Mouse (Mus musculus): ENCODE measurements around the gene Nsd1. TPM values are rescaled to one million over a fixed set of nuclear protein-coding genes. Genes with fewer than 3 reads are reported as not detected.

Gene Nsd1
- polyA plus RNA-seq, 1 experiment from 2014 or later = 64.3 TPM

GRCm38 (mm10) chr13:55230701-55231100 lies 21.1 kb downstream of the Nsd1 start:
- ATAC-seq (replicated peaks) = no peak
- WGBS = 93% methylated on average over 1 of the region's 1 CpGs
- no peaks in the 10 kb centered on the region for H3K9me3 ChIP-seq

GRCm38 (mm10) chr13:55243205-55243604 lies 33.6 kb downstream of the Nsd1 start:
- H3K9ac ChIP-seq = no peak overlapping the region
- peaks cover 47% of the 10 kb centered on the region for H3K36me3 ChIP-seq (replicated peaks)
- no peak for ATAC-seq (replicated peaks)
- 0 out of 2 replicates have a peak, but pooled peaks cover 3% of the 10 kb centered on the region for H3K4me1 ChIP-seq
- H3K4me3 ChIP-seq = no peak overlapping the region
- H3K4me2 ChIP-seq = no peak overlapping the region
- H3K27me3 ChIP-seq (replicated peaks) = no peaks in the 10 kb centered on the region
- H3K9me3 ChIP-seq = no peaks in the 10 kb centered on the region
- H3K27ac ChIP-seq = no peak overlapping the region
- 91% methylated on average over 3 of the region's 3 CpGs for WGBS

More at GRCm38 (mm10) chr13:55230701-55231100, 21.1 kb downstream of the Nsd1 start:
- Histone ChIP-seq H3K4me3 (no peak overlapping the region), H3K27me3 (replicated peaks) (no peaks in the 10 kb centered on the region), H3K4me2 (no peak overlapping the region), H3K4me1 (no peaks in the 10 kb centered on the region), H3K36me3 (replicated peaks) (peaks cover 11% of the 10 kb centered on the region), H3K27ac (no peak overlapping the region), H3K9ac (no peak overlapping the region)

GRCm38 (mm10) chr13:55247293-55248030 lies 37.9 kb downstream of the Nsd1 start:
- no peak for ATAC-seq (replicated peaks)
- 82% methylated on average over 17 of the region's 17 CpGs for WGBS
- H3K36me3 ChIP-seq (replicated peaks) = peaks cover 41% of the 10 kb centered on the region

GRCm38 (mm10) chr13:55249246-55249645 lies 39.7 kb downstream of the Nsd1 start:
- no peaks in the 10 kb centered on the region for H3K9me3 ChIP-seq
- no peak overlapping the region for H3K4me3 ChIP-seq
- no peak overlapping the region for H3K4me2 ChIP-seq
- no peak for ATAC-seq (replicated peaks)
- no peak overlapping the region for H3K27ac ChIP-seq
- peaks cover 35% of the 10 kb centered on the region for H3K36me3 ChIP-seq (replicated peaks)
- no peaks in the 10 kb centered on the region for H3K27me3 ChIP-seq (replicated peaks)
- peaks cover 8% of the 10 kb centered on the region for H3K4me1 ChIP-seq
- no peak overlapping the region for H3K9ac ChIP-seq
- WGBS = 95% methylated on average over 4 of the region's 4 CpGs

More at GRCm38 (mm10) chr13:55247293-55248030, 37.9 kb downstream of the Nsd1 start:
- Histone ChIP-seq H3K9me3 (no peaks in the 10 kb centered on the region), H3K4me2 (no peak overlapping the region), H3K4me1 (peaks cover 8% of the 10 kb centered on the region), H3K27ac (no peak overlapping the region), H3K9ac (no peak overlapping the region), H3K4me3 (no peak overlapping the region), H3K27me3 (replicated peaks) (no peaks in the 10 kb centered on the region)

- no peak overlapping the region for H3K4me3 ChIP-seq
- H3K27me3 ChIP-seq (replicated peaks) = no peaks in the 10 kb centered on the region
- ATAC-seq (replicated peaks) = no peak
- H3K4me2 ChIP-seq = no peak overlapping the region
- no peak overlapping the region for H3K27ac ChIP-seq
- 84% methylated on average over 4 of the region's 4 CpGs for WGBS
- no peak overlapping the region for H3K9ac ChIP-seq
- no peaks in the 10 kb centered on the region for H3K9me3 ChIP-seq
- H3K36me3 ChIP-seq (replicated peaks) = peaks cover 9% of the 10 kb centered on the region; the same call in 1 of the 2 replicates
- H3K4me1 ChIP-seq = peaks cover 5% of the 10 kb centered on the region
Observed at GRCm38 (mm10) chr13:55252820-55253219, 43.2 kb downstream of the Nsd1 start.

- Histone ChIP-seq H3K9me3 (no peaks in the 10 kb centered on the region), H3K36me3 (replicated peaks) (no peaks in the 10 kb centered on the region), H3K9ac (no peak overlapping the region), H3K4me3 (no peak overlapping the region), H3K4me2 (no peak overlapping the region), H3K4me1 (peaks cover 5% of the 10 kb centered on the region), H3K27me3 (replicated peaks) (no peaks in the 10 kb centered on the region), H3K27ac (no peak overlapping the region)
- 89% methylated on average over 3 of the region's 3 CpGs for WGBS
- ATAC-seq (replicated peaks) = no peak
Observed at GRCm38 (mm10) chr13:55255052-55255652, 45.6 kb downstream of the Nsd1 start.

GRCm38 (mm10) chr13:55258651-55259050 lies 49.1 kb downstream of the Nsd1 start:
- H3K4me1 ChIP-seq = no peaks in the 10 kb centered on the region
- no peaks in the 10 kb centered on the region for H3K9me3 ChIP-seq
- no peak overlapping the region for H3K4me3 ChIP-seq
- no peaks in the 10 kb centered on the region for H3K27me3 ChIP-seq (replicated peaks)
- ATAC-seq (replicated peaks) = no peak
- H3K4me2 ChIP-seq = no peak overlapping the region
- H3K27ac ChIP-seq = no peak overlapping the region
- H3K36me3 ChIP-seq (replicated peaks) = peaks cover 22% of the 10 kb centered on the region
- H3K9ac ChIP-seq = no peak overlapping the region
- 98% methylated on average over 3 of the region's 3 CpGs for WGBS

- Histone ChIP-seq H3K27ac (no peak overlapping the region), H3K9me3 (no peaks in the 10 kb centered on the region), H3K36me3 (replicated peaks) (peaks cover 34% of the 10 kb centered on the region), H3K9ac (no peak overlapping the region), H3K4me1 (no peaks in the 10 kb centered on the region), H3K4me2 (no peak overlapping the region), H3K4me3 (no peak overlapping the region), H3K27me3 (replicated peaks) (no peaks in the 10 kb centered on the region)
- WGBS = 95% methylated on average over 8 of the region's 8 CpGs
- no peak for ATAC-seq (replicated peaks)
Observed at GRCm38 (mm10) chr13:55261521-55261920, 51.9 kb downstream of the Nsd1 start.

- no peak overlapping the region for H3K4me2 ChIP-seq
- ATAC-seq (replicated peaks) = no peak
- H3K9ac ChIP-seq = no peak overlapping the region
- no peak overlapping the region for H3K4me3 ChIP-seq
- no peak overlapping the region for H3K27ac ChIP-seq
- peaks cover 34% of the 10 kb centered on the region for H3K36me3 ChIP-seq (replicated peaks)
- no peaks in the 10 kb centered on the region for H3K4me1 ChIP-seq
- H3K27me3 ChIP-seq (replicated peaks) = no peaks in the 10 kb centered on the region
- H3K9me3 ChIP-seq = no peaks in the 10 kb centered on the region
Observed at GRCm38 (mm10) chr13:55262096-55262495, 52.5 kb downstream of the Nsd1 start.

- Histone ChIP-seq H3K36me3 (replicated peaks) (peaks cover 31% of the 10 kb centered on the region; the same call in 1 of the 2 replicates), H3K4me3 (no peak overlapping the region), H3K9ac (no peak overlapping the region), H3K27ac (no peak overlapping the region), H3K4me2 (no peak overlapping the region), H3K4me1 (no peaks in the 10 kb centered on the region), H3K9me3 (no peaks in the 10 kb centered on the region), H3K27me3 (replicated peaks) (no peaks in the 10 kb centered on the region)
- ATAC-seq (replicated peaks) = no peak
- 89% methylated on average over 5 of the region's 5 CpGs for WGBS
Observed at GRCm38 (mm10) chr13:55277203-55277602, 67.6 kb downstream of the Nsd1 start.

- H3K4me3 ChIP-seq = no peak overlapping the region
- H3K4me1 ChIP-seq = no peaks in the 10 kb centered on the region
- H3K9ac ChIP-seq = no peak overlapping the region
- peaks cover 31% of the 10 kb centered on the region; the same call in 1 of the 2 replicates for H3K36me3 ChIP-seq (replicated peaks)
- 88% methylated on average over 5 of the region's 5 CpGs for WGBS
- no peak overlapping the region for H3K27ac ChIP-seq
- no peaks in the 10 kb centered on the region for H3K27me3 ChIP-seq (replicated peaks)
- no peak for ATAC-seq (replicated peaks)
- no peaks in the 10 kb centered on the region for H3K9me3 ChIP-seq
- H3K4me2 ChIP-seq = no peak overlapping the region
Observed at GRCm38 (mm10) chr13:55277646-55278045, 68.1 kb downstream of the Nsd1 start.

GRCm38 (mm10) chr13:55288854-55289253 lies 79.3 kb downstream of the Nsd1 start:
- ATAC-seq (replicated peaks) = no peak
- H3K27ac ChIP-seq = no peak overlapping the region
- peaks cover 35% of the 10 kb centered on the region for H3K36me3 ChIP-seq (replicated peaks)

GRCm38 (mm10) chr13:55296760-55297159 lies 87.2 kb downstream of the Nsd1 start:
- no peak overlapping the region for H3K9ac ChIP-seq
- no peak for ATAC-seq (replicated peaks)
- no peak overlapping the region for H3K27ac ChIP-seq
- 89% methylated on average over 1 of the region's 1 CpGs for WGBS
- H3K4me3 ChIP-seq = no peak overlapping the region
- H3K4me1 ChIP-seq = no peaks in the 10 kb centered on the region
- no peak overlapping the region for H3K4me2 ChIP-seq
- H3K36me3 ChIP-seq (replicated peaks) = peaks cover 47% of the 10 kb centered on the region
- H3K9me3 ChIP-seq = no peaks in the 10 kb centered on the region
- no peaks in the 10 kb centered on the region for H3K27me3 ChIP-seq (replicated peaks)

More at GRCm38 (mm10) chr13:55288854-55289253, 79.3 kb downstream of the Nsd1 start:
- Histone ChIP-seq H3K4me3 (no peak overlapping the region), H3K4me2 (no peak overlapping the region), H3K27me3 (replicated peaks) (no peaks in the 10 kb centered on the region), H3K4me1 (no peaks in the 10 kb centered on the region), H3K9ac (no peak overlapping the region), H3K9me3 (no peaks in the 10 kb centered on the region)
- WGBS = 90% methylated on average over 3 of the region's 3 CpGs

Data from midbrain, embryonic 15.5 days (tissue).